Mouse (Mus musculus): Measurements from ENCODE around the gene 2310022A10Rik. TPM values are rescaled to one million over a fixed set of nuclear protein-coding genes. Genes with fewer than 3 reads are reported as not detected.

Gene 2310022A10Rik
- 33.5 and 35.8 TPM in 2 replicates for polyA plus RNA-seq (2016; fragmentation: Nextera tagmentation; extraction: Ambion mirVana)

- peaks cover 10% of the 10 kb centered on the region for H3K36me3 ChIP-seq
- 1% methylated on average over 41 of the region's 41 CpGs for WGBS
- peak; percentile 99 for ATAC-seq (ENCODE audit: insufficient number of reproducible peaks, insufficient read depth, low FRiP score, low TSS enrichment)
- peak within 1 kb of the TSS; percentile 78 for H3K4me3 ChIP-seq
- no peaks in the 10 kb centered on the region for H3K27me3 ChIP-seq
- peak within 1 kb of the TSS; percentile 78 for H3K9ac ChIP-seq
- no peaks in the 10 kb centered on the region for H3K9me3 ChIP-seq
- H3K4me2 ChIP-seq (replicated peaks): peak within 1 kb of the TSS; percentile 73
- no peak within 1 kb of the TSS for H3K27ac ChIP-seq
- peaks cover 10% of the 10 kb centered on the region for H3K4me1 ChIP-seq
Measured at GRCm38 (mm10) chr7:27552931-27553513, at the start of gene 2310022A10Rik, which contains the start of gene Pld3. Gene 2310022A10Rik (plus strand): TSS chr7:27553233. Gene Pld3 (minus strand): TSS chr7:27553218.

- no peak for ATAC-seq (ENCODE audit: insufficient number of reproducible peaks, insufficient read depth, low FRiP score, low TSS enrichment)
- peak overlapping the region; percentile 51 for H3K4me3 ChIP-seq
- peak overlapping the region; percentile 98 for H3K27ac ChIP-seq
- H3K4me2 ChIP-seq (replicated peaks): peak overlapping the region; percentile 50
- H3K4me1 ChIP-seq: peaks cover 9% of the 10 kb centered on the region
- H3K9me3 ChIP-seq: no peaks in the 10 kb centered on the region
- H3K9ac ChIP-seq: no peak overlapping the region
- H3K36me3 ChIP-seq: no peaks in the 10 kb centered on the region
- H3K27me3 ChIP-seq: no peaks in the 10 kb centered on the region
- 42% methylated on average over 9 of the region's 9 CpGs for WGBS
Measured at GRCm38 (mm10) chr7:27506765-27507370, 46.2 kb upstream of the 2310022A10Rik start.

GRCm38 (mm10) chr7:27507711-27508647 lies 45.1 kb upstream of the 2310022A10Rik start:
- peak; percentile 82 for ATAC-seq (ENCODE audit: insufficient number of reproducible peaks, insufficient read depth, low FRiP score, low TSS enrichment)
- under 1% methylated on average over 54 of the region's 54 CpGs for WGBS

GRCm38 (mm10) chr7:27508648-27509005 lies 44.4 kb upstream of the 2310022A10Rik start:
- Histone ChIP-seq H3K4me1 (peaks cover 9% of the 10 kb centered on the region), H3K27me3 (no peaks in the 10 kb centered on the region), H3K9ac (no peak overlapping the region; the same call in 1 of the 2 replicates), H3K4me3 (peak overlapping the region; percentile 51), H3K27ac (peak overlapping the region; percentile 98), H3K9me3 (no peaks in the 10 kb centered on the region), H3K36me3 (no peaks in the 10 kb centered on the region), H3K4me2 (replicated peaks) (peak overlapping the region; percentile 50)
- ATAC-seq (ENCODE audit: insufficient number of reproducible peaks, insufficient read depth, low FRiP score, low TSS enrichment): peak; percentile 9; the same call in 1 of the 2 replicates
- WGBS: 21% methylated on average over 6 of the region's 6 CpGs

More at GRCm38 (mm10) chr7:27507711-27508647, 45.1 kb upstream of the 2310022A10Rik start:
- Histone ChIP-seq H3K27ac (peak overlapping the region; percentile 98), H3K9ac (peak overlapping the region; percentile 63), H3K9me3 (no peaks in the 10 kb centered on the region), H3K4me2 (replicated peaks) (peak overlapping the region; percentile 50), H3K4me1 (peaks cover 9% of the 10 kb centered on the region), H3K36me3 (no peaks in the 10 kb centered on the region), H3K27me3 (no peaks in the 10 kb centered on the region), H3K4me3 (peak overlapping the region; percentile 51)

- H3K27ac ChIP-seq: no peak overlapping the region
- H3K4me1 ChIP-seq: peaks cover 9% of the 10 kb centered on the region
- no peaks in the 10 kb centered on the region for H3K36me3 ChIP-seq
- H3K9ac ChIP-seq: no peak overlapping the region
- H3K27me3 ChIP-seq: no peaks in the 10 kb centered on the region
- no peak overlapping the region for H3K4me2 ChIP-seq (replicated peaks)
- 72% methylated on average over 2 of the region's 2 CpGs for WGBS
- no peak for ATAC-seq (ENCODE audit: insufficient number of reproducible peaks, insufficient read depth, low FRiP score, low TSS enrichment)
- H3K4me3 ChIP-seq: no peak overlapping the region
- H3K9me3 ChIP-seq: no peaks in the 10 kb centered on the region
Measured at GRCm38 (mm10) chr7:27510809-27511208, 42.2 kb upstream of the 2310022A10Rik start.

GRCm38 (mm10) chr7:27514961-27515360 lies 38.1 kb upstream of the 2310022A10Rik start:
- WGBS: 70% methylated on average over 9 of the region's 9 CpGs
- no peak for ATAC-seq (ENCODE audit: insufficient number of reproducible peaks, insufficient read depth, low FRiP score, low TSS enrichment)
- H3K27ac ChIP-seq: no peak overlapping the region
- H3K4me2 ChIP-seq (replicated peaks): no peak overlapping the region
- no peaks in the 10 kb centered on the region for H3K27me3 ChIP-seq
- no peak overlapping the region for H3K9ac ChIP-seq
- no peaks in the 10 kb centered on the region for H3K9me3 ChIP-seq
- peaks cover 19% of the 10 kb centered on the region; the same call in 1 of the 2 replicates for H3K36me3 ChIP-seq
- H3K4me1 ChIP-seq: no peaks in the 10 kb centered on the region
- H3K4me3 ChIP-seq: no peak overlapping the region

GRCm38 (mm10) chr7:27518314-27518713 lies 34.7 kb upstream of the 2310022A10Rik start:
- H3K27me3 ChIP-seq: no peaks in the 10 kb centered on the region
- H3K9me3 ChIP-seq: no peaks in the 10 kb centered on the region
- 79% methylated on average over 9 of the region's 9 CpGs for WGBS
- H3K4me3 ChIP-seq: no peak overlapping the region
- ATAC-seq (ENCODE audit: insufficient number of reproducible peaks, insufficient read depth, low FRiP score, low TSS enrichment): no peak
- no peaks in the 10 kb centered on the region for H3K4me1 ChIP-seq
- no peak overlapping the region for H3K27ac ChIP-seq
- no peak overlapping the region for H3K4me2 ChIP-seq (replicated peaks)
- H3K9ac ChIP-seq: no peak overlapping the region
- peaks cover 21% of the 10 kb centered on the region; the same call in 1 of the 2 replicates for H3K36me3 ChIP-seq

- ATAC-seq (ENCODE audit: insufficient number of reproducible peaks, insufficient read depth, low FRiP score, low TSS enrichment): no peak
Measured at GRCm38 (mm10) chr7:27520104-27520503, 32.9 kb upstream of the 2310022A10Rik start.

GRCm38 (mm10) chr7:27520599-27520998 lies 32.4 kb upstream of the 2310022A10Rik start:
- Histone ChIP-seq H3K36me3 (peaks cover 21% of the 10 kb centered on the region; the same call in 1 of the 2 replicates), H3K9me3 (no peaks in the 10 kb centered on the region), H3K4me3 (no peak overlapping the region), H3K27me3 (no peaks in the 10 kb centered on the region), H3K27ac (no peak overlapping the region), H3K4me2 (replicated peaks) (no peak overlapping the region), H3K9ac (no peak overlapping the region), H3K4me1 (no peaks in the 10 kb centered on the region)
- ATAC-seq (ENCODE audit: insufficient number of reproducible peaks, insufficient read depth, low FRiP score, low TSS enrichment): no peak
- 76% methylated on average over 1 of the region's 1 CpGs for WGBS

More at GRCm38 (mm10) chr7:27520104-27520503, 32.9 kb upstream of the 2310022A10Rik start:
- Histone ChIP-seq H3K4me3 (no peak overlapping the region), H3K36me3 (peaks cover 21% of the 10 kb centered on the region; the same call in 1 of the 2 replicates), H3K27me3 (no peaks in the 10 kb centered on the region), H3K4me1 (no peaks in the 10 kb centered on the region), H3K4me2 (replicated peaks) (no peak overlapping the region), H3K9me3 (no peaks in the 10 kb centered on the region), H3K27ac (no peak overlapping the region), H3K9ac (no peak overlapping the region)

GRCm38 (mm10) chr7:27522967-27523366 lies 30.1 kb upstream of the 2310022A10Rik start, which contains the start of gene Hipk4:
Gene Hipk4 (plus strand): TSS chr7:27523267.
- Histone ChIP-seq H3K27ac (no peak within 1 kb of the TSS), H3K9ac (no peak within 1 kb of the TSS), H3K4me1 (no peaks in the 10 kb centered on the region), H3K9me3 (no peaks in the 10 kb centered on the region), H3K27me3 (no peaks in the 10 kb centered on the region), H3K36me3 (0 out of 2 replicates have a peak, but pooled peaks cover 19% of the 10 kb centered on the region), H3K4me3 (no peak within 1 kb of the TSS), H3K4me2 (replicated peaks) (no peak within 1 kb of the TSS)
- 69% methylated on average over 5 of the region's 5 CpGs for WGBS
- no peak for ATAC-seq (ENCODE audit: insufficient number of reproducible peaks, insufficient read depth, low FRiP score, low TSS enrichment)

- Histone ChIP-seq H3K27ac (no peak overlapping the region), H3K36me3 (peaks cover 12% of the 10 kb centered on the region; the same call in 1 of the 2 replicates), H3K4me3 (no peak overlapping the region), H3K27me3 (no peaks in the 10 kb centered on the region), H3K4me1 (no peaks in the 10 kb centered on the region), H3K4me2 (replicated peaks) (no peak overlapping the region), H3K9ac (no peak overlapping the region), H3K9me3 (no peaks in the 10 kb centered on the region)
- WGBS: 92% methylated on average over 13 of the region's 13 CpGs
- ATAC-seq (ENCODE audit: insufficient number of reproducible peaks, insufficient read depth, low FRiP score, low TSS enrichment): no peak
Measured at GRCm38 (mm10) chr7:27523805-27524204, 29.2 kb upstream of the 2310022A10Rik start.
